Comparison of ENCODE assay signal across 12 mouse cellular contexts in the genomic region with DNA sequence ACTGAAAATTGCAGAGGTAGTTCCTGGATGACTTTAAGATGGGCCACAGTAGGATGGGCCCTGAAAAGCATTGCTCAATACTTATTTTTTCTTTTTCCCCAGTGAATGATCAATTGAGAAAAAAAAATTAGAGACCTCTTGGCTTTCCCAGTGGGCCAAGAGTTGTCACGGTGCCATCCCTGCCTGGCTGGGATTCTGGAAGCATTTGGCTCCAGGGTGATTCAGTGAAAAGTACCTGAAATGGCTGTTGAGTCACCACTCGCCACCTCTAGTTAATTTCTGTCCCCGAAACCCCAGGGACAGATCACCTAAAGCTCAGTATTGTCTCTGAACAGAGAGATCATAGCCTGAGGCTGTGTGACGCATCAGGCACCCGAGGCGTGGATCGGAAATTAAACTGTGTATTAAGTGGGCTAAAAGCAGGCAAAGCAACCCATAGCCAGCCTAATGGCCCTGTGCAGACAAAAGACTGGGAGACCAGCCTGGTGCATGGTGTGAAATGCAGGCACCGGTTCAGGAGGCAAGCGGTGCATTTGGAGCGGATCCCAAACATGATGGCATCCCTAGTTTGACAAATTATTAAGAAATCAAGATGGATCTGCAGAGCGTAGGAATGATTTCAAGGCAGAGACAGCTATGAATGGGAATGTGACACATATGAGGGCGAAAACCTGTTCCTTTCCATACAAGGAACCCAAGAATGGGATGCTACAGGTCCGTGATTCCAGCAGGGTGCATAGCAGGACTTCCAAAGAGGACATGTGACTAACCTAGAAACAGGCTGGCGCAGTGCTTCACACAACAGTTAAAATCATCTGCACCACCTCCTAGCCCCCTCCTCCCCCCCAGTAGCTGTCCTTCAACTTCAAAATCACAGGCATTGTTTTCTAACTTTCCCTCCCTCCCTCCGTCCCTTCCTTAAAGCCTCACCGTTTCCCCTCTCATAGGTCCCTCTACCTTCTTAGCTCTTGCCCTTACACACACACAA.
A peak's percentile ranks its signal among the peaks of the same experiment; 100 is the strongest.
DNase-seq lines count a peak whose midpoint lies in the region; ATAC-seq and TF ChIP-seq lines count a peak whose summit lies in the region.
"Had no signal": no experiment of that assay in that cellular context is flagged by ENCODE, and none has a peak within 500 bp of the region (broad histone marks: within the 10 kb centered on the region; RNA-seq: fewer than 3 reads in every experiment).

No protein-coding gene starts in this region.

- H3K27ac ChIP-seq in midbrain, embryonic 11.5 days (ENCODE audit: low read depth, low read length): no peak overlapping the region
- H3K27ac ChIP-seq in midbrain, embryonic 10.5 days (replicated peaks): no peak overlapping the region
- H3K27ac ChIP-seq in liver, postnatal 0 days (ENCODE audit: low read depth): no peak overlapping the region
- H3K27ac ChIP-seq: heart, embryonic 10.5 days; liver, embryonic 14.5 days had no signal

- TF ChIP-seq EP300 in liver, postnatal 0 days (IDR thresholded peaks at IDR 0.05; ENCODE audit: low read depth): no peak

- H3K4me3 ChIP-seq in midbrain, embryonic 11.5 days (ENCODE audit: low read depth, low read length): no peak overlapping the region
- no peak overlapping the region for H3K4me3 ChIP-seq in midbrain, embryonic 10.5 days
- H3K4me3 ChIP-seq in liver, postnatal 0 days (ENCODE audit: low read depth, low read length): no peak overlapping the region
- H3K4me3 ChIP-seq: heart, embryonic 10.5 days had no signal

- H3K9me3 ChIP-seq in midbrain, embryonic 11.5 days (ENCODE audit: control insufficient read depth, low read length): no peaks in the 10 kb centered on the region
- H3K9me3 ChIP-seq in midbrain, embryonic 10.5 days (replicated peaks): no peaks in the 10 kb centered on the region
- H3K9me3 ChIP-seq in liver, postnatal 0 days (ENCODE audit: low read length): no peaks in the 10 kb centered on the region
- H3K9me3 ChIP-seq: heart, embryonic 10.5 days had no signal

- no peak overlapping the region for H3K4me2 ChIP-seq in midbrain, embryonic 11.5 days
- H3K4me2 ChIP-seq in liver, postnatal 0 days (ENCODE audit: low read depth, low read length): no peak overlapping the region

- no peaks in the 10 kb centered on the region for H3K27me3 ChIP-seq in midbrain, embryonic 11.5 days (ENCODE audit: control insufficient read depth, insufficient read depth, low read length)
- no peaks in the 10 kb centered on the region for H3K27me3 ChIP-seq in midbrain, embryonic 10.5 days (ENCODE audit: low read depth, poor library complexity, severe bottlenecking)
- no peaks in the 10 kb centered on the region for H3K27me3 ChIP-seq in liver, postnatal 0 days (ENCODE audit: insufficient read depth, low read length)

- H3K9ac ChIP-seq in midbrain, embryonic 11.5 days (ENCODE audit: low read length): no peak overlapping the region
- no peak overlapping the region for H3K9ac ChIP-seq in liver, postnatal 0 days (replicated peaks)
- H3K9ac ChIP-seq: liver, embryonic 14.5 days had no signal

- no peaks in the 10 kb centered on the region for H3K36me3 ChIP-seq in midbrain, embryonic 11.5 days (ENCODE audit: control insufficient read depth, insufficient read depth, low read length)
- H3K36me3 ChIP-seq in midbrain, embryonic 10.5 days: no peaks in the 10 kb centered on the region
- H3K36me3 ChIP-seq in liver, postnatal 0 days (replicated peaks; ENCODE audit: insufficient read depth, low read length): no peaks in the 10 kb centered on the region
- H3K36me3 ChIP-seq: heart, embryonic 10.5 days had no signal

- WGBS in midbrain, embryonic 11.5 days: 85% methylated on average over 16 of the region's 16 CpGs
- 86% methylated on average over 16 of the region's 16 CpGs for WGBS in midbrain, embryonic 10.5 days
- 76% methylated on average over 16 of the region's 16 CpGs for WGBS in liver, postnatal 0 days (ENCODE audit: insufficient replicate concordance)

- TF ChIP-seq CTCF in liver, postnatal 0 days (IDR thresholded peaks at IDR 0.05; ENCODE audit: low read depth): no peak

- no peaks in the 10 kb centered on the region for H3K4me1 ChIP-seq in midbrain, embryonic 11.5 days (ENCODE audit: control insufficient read depth, insufficient read depth, low read length)
- H3K4me1 ChIP-seq in midbrain, embryonic 10.5 days: no peaks in the 10 kb centered on the region
- no peaks in the 10 kb centered on the region for H3K4me1 ChIP-seq in liver, postnatal 0 days (ENCODE audit: insufficient read depth)

- peak; percentile 32 for DNase-seq in adrenal gland, postnatal 14 days
- no peak for DNase-seq in adrenal gland, adult 18-20 months (ENCODE audit: low spot score in 2 of 2)
- peak; percentile 81 for DNase-seq in midbrain, embryonic 11.5 days (ENCODE audit: low spot score, missing footprints)
- no peak for DNase-seq in midbrain, embryonic 10.5 days (ENCODE audit: low spot score)
- DNase-seq in cerebellum, postnatal 14 days: peak; percentile 87 to 92
- peak; percentile 25 to 34 for DNase-seq in layer of hippocampus, postnatal 36 days
- no peak for DNase-seq in liver, postnatal 0 days
- DNase-seq: right cerebral cortex, adult 18-20 months had no signal

- no peak for ATAC-seq in midbrain, embryonic 11.5 days (ENCODE audit: low FRiP score)
- ATAC-seq in megakaryocyte progenitor cell, adult 5-6 weeks (replicated peaks; ENCODE audit: poor library complexity): no peak
- no peak for ATAC-seq in liver, postnatal 0 days
- ATAC-seq: inflammation-experienced regulatory T-cells, adult 6 months had no signal

Comparison
In these comparisons a context has a peak if more than half of its experiments do, and no peak if none do; other contexts are left out.
1. DNase-seq: peak in adrenal gland, postnatal 14 days (single experiment), midbrain, embryonic 11.5 days (single experiment), cerebellum, postnatal 14 days (2 of 2) and layer of hippocampus, postnatal 36 days (2 of 2); none in adrenal gland, adult 18-20 months (0 of 2), midbrain, embryonic 10.5 days (single experiment) and liver, postnatal 0 days (single experiment).